Mouse (Mus musculus) liver, embryonic 14.5 days (tissue): ENCODE measurements around the gene Adgre5. TPM values are rescaled to one million over a fixed set of nuclear protein-coding genes. Genes with fewer than 3 reads are reported as not detected.

Experiments
- ATAC-seq: fragments of 200-750 bp; cut with Nextera tagmentation; 2 replicates; pipeline ENCODE4 v1.8.0; 2017; ENCODE audit warnings: moderate number of reproducible peaks, mild to moderate bottlenecking, moderate library complexity; ENCODE audit not compliant: insufficient read depth
- DNase-seq, 3 experiments: peaks; one replicate each; pipeline ENCODE4 v3.0.0-alpha.2; 2012 to 2013; ENCODE audit warnings: low read depth in 3 of 3, low spot score in 3 of 3
- H3K27ac ChIP-seq: fragments of 300-500 bp; sonication (generic); 2 replicates; pipeline ENCODE4 v1.5.1; 2014; ENCODE audit warnings: moderate library complexity, mild to moderate bottlenecking, control low read depth, inconsistent platforms
- H3K27me3 ChIP-seq: fragments of 300-500 bp; sonication (generic); 2 replicates; pipeline ENCODE4 v1.6.1; 2014; ENCODE audit warnings: mild to moderate bottlenecking, low read length, moderate library complexity; ENCODE audit not compliant: control insufficient read depth, insufficient read depth
- H3K36me3 ChIP-seq: fragments of 300-500 bp; sonication (generic); replicated peaks from 2 replicates; pipeline ENCODE4 v1.6.1; 2014; ENCODE audit warnings: low read depth; ENCODE audit not compliant: control insufficient read depth, insufficient read depth
- H3K4me1 ChIP-seq, 2 experiments: fragments of 200-500 bp in 1 of 2; fragments of 300-500 bp in 1 of 2; sonication (generic) in 1 of 2; replicated peaks; 2 replicates each; pipeline ENCODE4 v1.6.1; 2012 to 2014; ENCODE audit warnings: antibody characterized with exemption in 1 of 2, inconsistent platforms in 1 of 2, low read length in 1 of 2; ENCODE audit not compliant: control insufficient read depth in 2 of 2, insufficient read depth in 2 of 2
- H3K4me2 ChIP-seq: fragments of 300-500 bp; sonication (generic); 2 replicates; pipeline ENCODE4 v1.6.1; 2014; ENCODE audit warnings: low read depth, mild to moderate bottlenecking, control low read depth, moderate library complexity
- H3K4me3 ChIP-seq, 2 experiments: fragments of 200-500 bp in 1 of 2; fragments of 300-500 bp in 1 of 2; sonication (generic) in 1 of 2; 2 replicates each; pipeline ENCODE4 v1.5.1; 2012 to 2014; ENCODE audit warnings: low read depth in 2 of 2, low read length in 2 of 2, mild to moderate bottlenecking in 2 of 2, control low read depth in 1 of 2, inconsistent platforms in 1 of 2, moderate library complexity in 1 of 2; ENCODE audit not compliant: insufficient read depth in 1 of 2
- H3K9ac ChIP-seq: fragments of 300-500 bp; sonication (generic); replicated peaks from 2 replicates; pipeline ENCODE4 v1.6.1; 2014; ENCODE audit warnings: mild to moderate bottlenecking, control low read depth, moderate library complexity
- H3K9me3 ChIP-seq: fragments of 300-500 bp; sonication (generic); 2 replicates; pipeline ENCODE4 v1.6.1; 2016; ENCODE audit warnings: low read length, mixed read lengths; ENCODE audit not compliant: control insufficient read depth
- CTCF ChIP-seq: IDR thresholded peaks from 2 replicates; pipeline ENCODE4 v1.5.1; 2016; ENCODE audit warnings: antibody characterized with exemption, low read depth, control low read depth
- EP300 ChIP-seq: IDR thresholded peaks from 2 replicates; pipeline ENCODE4 v1.6.1; 2016; ENCODE audit warnings: antibody characterized with exemption, low read depth
- WGBS: fragments of 180-500 bp; shearing (Covaris S2); extraction: QIAGEN DNeasy Blood & Tissue Kit; methylation state at CpG from one replicate; pipeline ENCODE4 v1.1.7; 2014; ENCODE audit not compliant: insufficient replicate concordance; 5-methylcytosine and 5-hydroxymethylcytosine counted together
- microRNA-seq: library from miRNA; unstranded; fragments of <30 nt; microRNA quantifications from one replicate; pipeline ENCODE4, GENCODE M21; 2016
- polyA plus RNA-seq, 2 experiments: library from polyadenylated mRNA; depleted of rRNA in 1 of 2; stranded (reverse) in 1 of 2; unstranded in 1 of 2; fragments of >200 nt; fragmentation: Nextera tagmentation in 1 of 2; extraction: Ambion mirVana in 1 of 2; gene quantifications; 2 replicates each; pipeline versions ENCODE4 v1.2.1 to v1.2.3; 2012 to 2014

The Adgre5 gene
- polyA plus RNA-seq, 2 experiments: 8.7 to 11.3 TPM

- peaks cover 0 to 4% of the 10 kb centered on the region in 2 experiments; a peak in 2 of 4 replicates for H3K4me1 ChIP-seq
- DNase-seq: no peak
- H3K4me3 ChIP-seq: no peak overlapping the region
- no peak overlapping the region for H3K4me2 ChIP-seq
- TF ChIP-seq CTCF: no peak
- no peak for TF ChIP-seq EP300
- no peaks in the 10 kb centered on the region for H3K9me3 ChIP-seq
- no peaks in the 10 kb centered on the region for H3K36me3 ChIP-seq
- no peak overlapping the region for H3K9ac ChIP-seq
- H3K27me3 ChIP-seq: no peaks in the 10 kb centered on the region
- WGBS: 76% methylated on average over 5 of the region's 5 CpGs
- H3K27ac ChIP-seq: no peak overlapping the region
- ATAC-seq: no peak
These were observed 60.5 kb downstream of the Adgre5 start for GRCm38 (mm10) chr8:83680603-83681002.

- H3K4me3 ChIP-seq: no peak overlapping the region
These were observed 61.3 kb downstream of the Adgre5 start for GRCm38 (mm10) chr8:83679866-83680265.

GRCm38 (mm10) chr8:83674497-83674896 is 66.6 kb downstream of the Adgre5 start:
- Histone ChIP-seq H3K9ac (no peak overlapping the region), H3K4me1 (no peaks in the 10 kb centered on the region), H3K4me2 (no peak overlapping the region), H3K4me3 (no peak overlapping the region), H3K27ac (no peak overlapping the region), H3K36me3 (no peaks in the 10 kb centered on the region; the same call in 1 of the 2 replicates), H3K27me3 (no peaks in the 10 kb centered on the region), H3K9me3 (no peaks in the 10 kb centered on the region)
- TF ChIP-seq EP300 (no peak), CTCF (no peak)
- WGBS: 80% methylated on average over 5 of the region's 5 CpGs
- ATAC-seq (no peak), DNase-seq (no peak)

More at GRCm38 (mm10) chr8:83679866-83680265, 61.3 kb downstream of the Adgre5 start:
- DNase-seq (no peak), ATAC-seq (no peak)
- Histone ChIP-seq H3K9ac (no peak overlapping the region), H3K27ac (no peak overlapping the region), H3K9me3 (no peaks in the 10 kb centered on the region), H3K4me1 (peaks cover 0 to 4% of the 10 kb centered on the region in 2 experiments; a peak in 2 of 4 replicates), H3K4me2 (no peak overlapping the region), H3K36me3 (no peaks in the 10 kb centered on the region), H3K27me3 (no peaks in the 10 kb centered on the region)
- WGBS: 73% methylated on average over 12 of the region's 12 CpGs
- no peak for TF ChIP-seq EP300
- TF ChIP-seq CTCF: no peak

Small RNA genes within 50 kb of the gene (microRNA-seq; reads per million reads assigned to microRNA genes)
- gene Mir1668: not detected

Other genes starting within 250 kb of the Adgre5 start
- not detected in 2 replicates for gene Olfr370, start 205.5 kb downstream of the Adgre5 start, polyA plus RNA-seq (2012; rRNA removed)
- not detected in 2 replicates for gene Olfr370, start 205.5 kb downstream of the Adgre5 start, polyA plus RNA-seq (2014; fragmentation: Nextera tagmentation; extraction: Ambion mirVana)
- 160 and 197 TPM in 2 replicates for gene Ndufb7, start 174.7 kb downstream of the Adgre5 start, polyA plus RNA-seq (2012; rRNA removed)
- 283 and 290 TPM in 2 replicates for gene Ndufb7, start 174.7 kb downstream of the Adgre5 start, polyA plus RNA-seq (2014; fragmentation: Nextera tagmentation; extraction: Ambion mirVana)
- gene Tecr, start 133.4 kb downstream of the Adgre5 start, polyA plus RNA-seq (2012; rRNA removed): 176 and 217 TPM in 2 replicates
- 294 and 325 TPM in 2 replicates for gene Tecr, start 133.4 kb downstream of the Adgre5 start, polyA plus RNA-seq (2014; fragmentation: Nextera tagmentation; extraction: Ambion mirVana)
- gene Dnajb1, start 133.1 kb downstream of the Adgre5 start, polyA plus RNA-seq (2012; rRNA removed): 26.1 and 32.7 TPM in 2 replicates
- gene Dnajb1, start 133.1 kb downstream of the Adgre5 start, polyA plus RNA-seq (2014; fragmentation: Nextera tagmentation; extraction: Ambion mirVana): 37.6 and 37.8 TPM in 2 replicates
- 22.5 and 27.2 TPM in 2 replicates for gene Gipc1, start 88.6 kb downstream of the Adgre5 start, polyA plus RNA-seq (2012; rRNA removed)
- 32.5 and 34.7 TPM in 2 replicates for gene Gipc1, start 88.6 kb downstream of the Adgre5 start, polyA plus RNA-seq (2014; fragmentation: Nextera tagmentation; extraction: Ambion mirVana)
- gene Ptger1, start 74.6 kb downstream of the Adgre5 start, polyA plus RNA-seq (2012; rRNA removed): 0.09 and 0.19 TPM in 2 replicates
- gene Ptger1, start 74.6 kb downstream of the Adgre5 start, polyA plus RNA-seq (2014; fragmentation: Nextera tagmentation; extraction: Ambion mirVana): 0.18 and 0.47 TPM in 2 replicates
- 8.7 and 9.5 TPM in 2 replicates for gene Pkn1, start 42.1 kb downstream of the Adgre5 start, polyA plus RNA-seq (2012; rRNA removed)
- 6.9 TPM in 2 replicates for gene Pkn1, start 42.1 kb downstream of the Adgre5 start, polyA plus RNA-seq (2014; fragmentation: Nextera tagmentation; extraction: Ambion mirVana)
- 92.3 and 110 TPM in 2 replicates for gene Ddx39, start 26.1 kb downstream of the Adgre5 start, polyA plus RNA-seq (2012; rRNA removed)
- 191 and 199 TPM in 2 replicates for gene Ddx39, start 26.1 kb downstream of the Adgre5 start, polyA plus RNA-seq (2014; fragmentation: Nextera tagmentation; extraction: Ambion mirVana)
- gene Adgrl1, start 158.8 kb upstream of the Adgre5 start, polyA plus RNA-seq (2012; rRNA removed): 4.5 and 6.1 TPM in 2 replicates
- 1.2 and 1.7 TPM in 2 replicates for gene Adgrl1, start 158.8 kb upstream of the Adgre5 start, polyA plus RNA-seq (2014; fragmentation: Nextera tagmentation; extraction: Ambion mirVana)
- gene Gm10644, start 213.9 kb upstream of the Adgre5 start, polyA plus RNA-seq (2012; rRNA removed): 0.30 and 0.31 TPM in 2 replicates
- gene Gm10644, start 213.9 kb upstream of the Adgre5 start, polyA plus RNA-seq (2014; fragmentation: Nextera tagmentation; extraction: Ambion mirVana): 0.09 and 0.30 TPM in 2 replicates
- gene Asf1b, start 214.2 kb upstream of the Adgre5 start, polyA plus RNA-seq (2012; rRNA removed): 92.7 and 98.5 TPM in 2 replicates
- gene Asf1b, start 214.2 kb upstream of the Adgre5 start, polyA plus RNA-seq (2014; fragmentation: Nextera tagmentation; extraction: Ambion mirVana): 130 and 138 TPM in 2 replicates
- 19.9 and 24.8 TPM in 2 replicates for gene Prkaca, start 231.7 kb upstream of the Adgre5 start, polyA plus RNA-seq (2012; rRNA removed)
- 30.6 and 34.0 TPM in 2 replicates for gene Prkaca, start 231.7 kb upstream of the Adgre5 start, polyA plus RNA-seq (2014; fragmentation: Nextera tagmentation; extraction: Ambion mirVana)